Mouse (Mus musculus) CD4-positive naive resting alpha-beta T cell, adult 57 days (primary cell): ENCODE results near the gene Psmg3. TPM values are rescaled to one million over a fixed set of nuclear protein-coding genes. Genes with fewer than 3 reads are reported as not detected.

Experiments
- total RNA-seq: library from RNA; stranded (reverse); gene quantifications from one replicate; pipeline ENCODE4 v1.2.4, GENCODE M21; 2023

Psmg3 gene
- total RNA-seq, result 10.2 TPM

GRCm38 (mm10) chr5:139826357-139827055 lies at the start of gene Psmg3, which contains the start of gene Gm26938:
Psmg3 (minus strand) TSS chr5:139826885.
Gm26938 (minus strand) TSS chr5:139826407.

GRCm38 (mm10) chr5:139819538-139820181 lies 7.0 kb downstream of the Psmg3 start, which contains the start of gene Tmem184a:
Tmem184a (minus strand) TSS chr5:139819917.

GRCm38 (mm10) chr5:139791227-139792158 lies 35.2 kb downstream of the Psmg3 start, which contains the start of gene Mafk:
Mafk (plus strand) TSS chr5:139791513.

GRCm38 (mm10) chr5:139775216-139775926 lies 51.3 kb downstream of the Psmg3 start, which contains the start of gene Ints1:
Ints1 (minus strand) TSS chr5:139775674.

Other genes starting within 250 kb of the Psmg3 start
- gene Micall2, start 90.5 kb downstream of the Psmg3 start, total RNA-seq, result 0.24 TPM
- 106 TPM for gene Ints1, start 51.2 kb downstream of the Psmg3 start, total RNA-seq
- gene Mafk, start 35.4 kb downstream of the Psmg3 start, total RNA-seq, result 173 TPM
- gene Tmem184a, start 7.0 kb downstream of the Psmg3 start, total RNA-seq, result not detected
- gene Gm26938, start 478 bp downstream of the Psmg3 start, total RNA-seq, result not detected
- gene Elfn1, start 81.1 kb upstream of the Psmg3 start, total RNA-seq, result not detected